Mouse (Mus musculus) intestine, postnatal 0 days (tissue): ENCODE results near the gene Pde4d. TPM values are rescaled to one million over a fixed set of nuclear protein-coding genes. Genes with fewer than 3 reads are reported as not detected.

ENCODE experiments used
- ATAC-seq: fragments of 200-750 bp; cut with Nextera tagmentation; 2 replicates; pipeline ENCODE4 v1.8.0; 2017; ENCODE audit warnings: mild to moderate bottlenecking, moderate TSS enrichment, moderate library complexity
- H3K27ac ChIP-seq: fragments of 300-500 bp; sonication (generic); 2 replicates; pipeline ENCODE4 v1.5.1; 2014; ENCODE audit warnings: mild to moderate bottlenecking, low read depth, low read length, moderate library complexity
- H3K27me3 ChIP-seq: fragments of 300-500 bp; sonication (generic); replicated peaks from 2 replicates; pipeline ENCODE4 v1.6.1; 2014; ENCODE audit warnings: low read length, mixed read lengths; ENCODE audit not compliant: control insufficient read depth, insufficient read depth
- H3K36me3 ChIP-seq: fragments of 300-500 bp; sonication (generic); 2 replicates; pipeline ENCODE4 v1.6.1; 2014; ENCODE audit warnings: mild to moderate bottlenecking, moderate library complexity; ENCODE audit not compliant: control insufficient read depth, insufficient read depth
- H3K4me1 ChIP-seq: fragments of 300-500 bp; sonication (generic); replicated peaks from 2 replicates; pipeline ENCODE4 v1.6.1; 2014; ENCODE audit warnings: antibody characterized with exemption, low read length, mixed read lengths; ENCODE audit not compliant: control insufficient read depth, insufficient read depth
- H3K4me2 ChIP-seq: fragments of 300-500 bp; sonication (generic); replicated peaks from 2 replicates; pipeline ENCODE4 v1.6.1; 2014; ENCODE audit warnings: low read depth, mild to moderate bottlenecking, moderate library complexity
- H3K4me3 ChIP-seq: fragments of 300-500 bp; sonication (generic); 2 replicates; pipeline ENCODE4 v1.5.1; 2014; ENCODE audit warnings: low read depth, low read length
- H3K9ac ChIP-seq: fragments of 300-500 bp; sonication (generic); 2 replicates; pipeline ENCODE4 v1.6.1; 2014; ENCODE audit warnings: mild to moderate bottlenecking, low read depth, low read length
- H3K9me3 ChIP-seq: fragments of 300-500 bp; sonication (generic); 2 replicates; pipeline ENCODE4 v1.6.1; 2016; ENCODE audit warnings: mixed run types; ENCODE audit not compliant: control insufficient read depth
- CTCF ChIP-seq: sonication (generic); IDR thresholded peaks from 2 replicates; pipeline ENCODE4 v1.5.1; 2016; ENCODE audit warnings: low read depth, mild to moderate bottlenecking, control low read depth, antibody characterized with exemption, moderate library complexity
- WGBS: fragments of 180-500 bp; shearing (Covaris S2); extraction: QIAGEN DNeasy Blood & Tissue Kit; methylation state at CpG from one replicate; pipeline ENCODE4 v1.1.7; 2014; 5-methylcytosine and 5-hydroxymethylcytosine counted together
- polyA plus RNA-seq: library from polyadenylated mRNA; unstranded; fragments of >200 nt; fragmentation: Nextera tagmentation; extraction: Ambion mirVana; gene quantifications from 2 replicates; pipeline ENCODE4 v1.2.1, GENCODE M21; 2015

The Pde4d gene
- polyA plus RNA-seq, 1 experiment from 2014 or later, result 17.8 TPM

DNA sequence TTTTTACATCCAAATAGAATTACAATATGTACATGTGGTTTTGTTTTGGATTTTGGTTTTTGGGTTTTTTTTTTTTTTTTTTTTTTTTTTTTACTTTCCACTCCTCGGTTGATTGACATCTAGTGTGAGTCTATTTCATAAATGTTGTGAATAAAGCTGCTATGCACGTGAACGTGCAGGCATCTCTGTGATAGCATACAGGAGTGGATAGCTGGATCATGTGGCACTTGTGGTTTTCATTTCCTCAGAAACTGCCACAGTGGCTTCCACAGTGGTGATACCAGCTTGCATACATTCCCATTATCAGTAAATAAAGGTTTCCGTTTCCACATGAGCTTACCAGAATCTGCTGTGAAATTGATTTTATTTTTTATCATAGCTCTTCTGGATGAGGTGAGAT lies 506.3 kb downstream of the Pde4d start:
- TF ChIP-seq CTCF, result no peak
- WGBS, result 81% methylated on average over 4 of the region's 4 CpGs
- Histone ChIP-seq H3K4me3 (no peak overlapping the region), H3K27me3 (no peaks in the 10 kb centered on the region), H3K9me3 (no peaks in the 10 kb centered on the region), H3K4me1 (no peaks in the 10 kb centered on the region), H3K27ac (no peak overlapping the region), H3K9ac (no peak overlapping the region), H3K36me3 (no peaks in the 10 kb centered on the region), H3K4me2 (no peak overlapping the region)
- no peak for ATAC-seq

- H3K27me3 ChIP-seq, result no peaks in the 10 kb centered on the region
- ATAC-seq, result 0 out of 2 replicates have a peak, but pooled peaks have one; percentile 31
- WGBS, result 51% methylated on average over 2 of the region's 2 CpGs
- no peak overlapping the region for H3K4me3 ChIP-seq
- H3K4me1 ChIP-seq, result no peaks in the 10 kb centered on the region
- H3K9me3 ChIP-seq, result no peaks in the 10 kb centered on the region
- H3K36me3 ChIP-seq, result no peaks in the 10 kb centered on the region
- H3K27ac ChIP-seq, result no peak overlapping the region
- no peak overlapping the region for H3K9ac ChIP-seq
- no peak for TF ChIP-seq CTCF
- no peak overlapping the region for H3K4me2 ChIP-seq
Measured at GRCm38 (mm10) chr13:108964056-108964455, 514.3 kb downstream of the Pde4d start.

- Histone ChIP-seq H3K27me3 (no peaks in the 10 kb centered on the region), H3K9ac (no peak overlapping the region), H3K4me2 (no peak overlapping the region), H3K4me3 (no peak overlapping the region), H3K9me3 (no peaks in the 10 kb centered on the region), H3K27ac (no peak overlapping the region), H3K36me3 (no peaks in the 10 kb centered on the region), H3K4me1 (no peaks in the 10 kb centered on the region)
- 100% methylated on average over 1 of the region's 1 CpGs for WGBS
- no peak for ATAC-seq
- TF ChIP-seq CTCF, result no peak
Measured at GRCm38 (mm10) chr13:108981144-108981543, 531.4 kb downstream of the Pde4d start.

GRCm38 (mm10) chr13:108998739-108999138 lies 549.0 kb downstream of the Pde4d start:
- H3K27me3 ChIP-seq, result no peaks in the 10 kb centered on the region
- no peak overlapping the region for H3K4me2 ChIP-seq
- H3K9me3 ChIP-seq, result no peaks in the 10 kb centered on the region
- H3K36me3 ChIP-seq, result no peaks in the 10 kb centered on the region
- no peak for TF ChIP-seq CTCF
- no peak for ATAC-seq
- no peak overlapping the region for H3K27ac ChIP-seq
- 66% methylated on average over 2 of the region's 2 CpGs for WGBS
- no peak overlapping the region for H3K4me3 ChIP-seq
- no peaks in the 10 kb centered on the region for H3K4me1 ChIP-seq
- no peak overlapping the region for H3K9ac ChIP-seq

GRCm38 (mm10) chr13:109024703-109025102 lies 575.0 kb downstream of the Pde4d start:
- H3K4me2 ChIP-seq, result no peak overlapping the region
- H3K9ac ChIP-seq, result no peak overlapping the region
- TF ChIP-seq CTCF, result no peak
- no peaks in the 10 kb centered on the region for H3K9me3 ChIP-seq
- no peak overlapping the region for H3K27ac ChIP-seq
- no peak overlapping the region for H3K4me3 ChIP-seq
- 27% methylated on average over 1 of the region's 1 CpGs for WGBS
- no peak for ATAC-seq
- no peaks in the 10 kb centered on the region for H3K4me1 ChIP-seq
- no peaks in the 10 kb centered on the region for H3K27me3 ChIP-seq
- no peaks in the 10 kb centered on the region for H3K36me3 ChIP-seq

DNA sequence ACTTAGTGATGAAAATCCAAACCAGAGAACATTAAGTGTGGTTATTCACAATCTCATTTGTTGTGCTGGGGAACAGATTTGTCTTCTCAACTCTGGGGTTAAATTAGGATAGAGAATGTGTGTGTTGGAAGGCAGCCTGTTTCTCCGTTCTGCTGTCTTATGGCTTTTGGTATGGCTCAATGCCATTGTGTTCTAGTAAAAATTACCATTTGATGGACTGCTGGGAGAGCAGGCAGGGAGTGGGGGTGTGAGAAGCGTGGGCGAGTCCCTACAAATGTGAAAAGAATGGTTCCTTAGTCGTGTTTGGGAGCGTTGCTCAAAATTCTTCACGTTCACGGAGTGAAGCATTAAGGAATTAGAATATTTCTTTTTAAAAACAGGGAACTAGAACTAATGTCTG lies 597.4 kb downstream of the Pde4d start:
- H3K4me1 ChIP-seq, result no peaks in the 10 kb centered on the region
- no peak for TF ChIP-seq CTCF
- no peak overlapping the region for H3K27ac ChIP-seq
- 64% methylated on average over 7 of the region's 7 CpGs for WGBS
- no peak for ATAC-seq
- H3K27me3 ChIP-seq, result no peaks in the 10 kb centered on the region
- H3K9ac ChIP-seq, result no peak overlapping the region
- H3K9me3 ChIP-seq, result no peaks in the 10 kb centered on the region
- H3K4me3 ChIP-seq, result no peak overlapping the region
- H3K36me3 ChIP-seq, result no peaks in the 10 kb centered on the region
- H3K4me2 ChIP-seq, result no peak overlapping the region

DNA sequence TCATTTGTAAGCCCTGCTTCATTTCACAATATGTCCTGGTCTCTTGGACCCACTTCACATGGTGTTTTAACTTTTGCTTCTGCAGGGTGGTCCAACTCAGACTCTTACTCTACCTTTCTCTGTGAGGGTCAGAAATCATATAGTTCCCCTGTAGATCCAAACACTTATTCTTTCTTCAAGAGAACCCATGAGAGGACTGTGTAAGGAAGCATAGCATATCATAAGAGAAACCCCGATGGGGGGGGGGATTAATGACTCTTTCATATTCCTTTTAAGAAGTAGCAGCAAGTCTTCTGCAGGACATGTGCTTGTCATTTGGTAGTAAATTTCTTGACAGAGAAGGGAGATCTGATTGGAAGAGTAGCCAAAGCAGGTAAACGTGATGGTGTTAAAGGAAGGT lies 603.1 kb downstream of the Pde4d start:
- ATAC-seq, result no peak
- no peaks in the 10 kb centered on the region for H3K4me1 ChIP-seq
- H3K27ac ChIP-seq, result no peak overlapping the region
- H3K4me3 ChIP-seq, result no peak overlapping the region
- no peaks in the 10 kb centered on the region for H3K27me3 ChIP-seq
- no peak overlapping the region for H3K4me2 ChIP-seq
- no peak overlapping the region for H3K9ac ChIP-seq
- WGBS, result 79% methylated on average over 2 of the region's 2 CpGs
- no peaks in the 10 kb centered on the region for H3K36me3 ChIP-seq
- H3K9me3 ChIP-seq, result no peaks in the 10 kb centered on the region
- TF ChIP-seq CTCF, result no peak
